Mouse (Mus musculus) embryonic fibroblast, embryonic 13.5 days (primary cell): Measurements from ENCODE around the gene Fndc11.

Experiments used
- CTCF ChIP-seq: IDR thresholded peaks from 2 replicates; pipeline ENCODE4 v1.5.1; 2011; ENCODE audit warnings: mild to moderate bottlenecking, control low read depth, low read length, moderate library complexity, borderline replicate concordance; ENCODE audit not compliant: insufficient read depth
- POLR2A ChIP-seq: IDR thresholded peaks from 2 replicates; pipeline ENCODE4 v1.6.1; 2011; ENCODE audit warnings: low read depth, mild to moderate bottlenecking, control low read depth, low read length, moderate library complexity

- TF ChIP-seq POLR2A (no peak), CTCF (no peak)
These were observed 41.8 kb upstream of the Fndc11 start for GRCm38 (mm10) chr2:181178015-181178414.
